ENCODE assay signal across 18 mouse cellular contexts in the genomic region with DNA sequence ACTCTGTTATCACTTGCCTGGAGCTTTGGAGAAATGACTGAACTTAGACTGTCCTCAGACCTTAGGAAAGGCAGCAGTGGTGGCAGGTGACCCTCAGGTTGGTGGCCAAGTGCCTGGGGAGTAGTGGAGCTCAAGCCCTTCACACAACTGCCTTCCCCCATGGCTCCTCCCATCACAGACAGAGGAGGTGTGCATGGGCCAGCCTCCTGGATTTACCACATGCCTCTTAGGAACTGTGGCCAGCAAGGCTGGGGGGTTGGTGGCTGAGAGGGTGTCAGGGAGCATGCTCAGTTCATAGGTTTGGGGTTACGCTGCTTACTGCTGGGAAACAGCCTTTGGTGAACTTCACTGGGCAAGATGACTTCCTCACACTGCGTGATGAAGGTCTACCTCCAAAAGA.
A peak's percentile ranks its signal among the peaks of the same experiment; 100 is the strongest.
DNase-seq lines count a peak whose midpoint lies in the region; ATAC-seq and TF ChIP-seq lines count a peak whose summit lies in the region.
"Had no signal": no experiment of that assay in that cellular context is flagged by ENCODE, and none has a peak within 500 bp of the region (broad histone marks: within the 10 kb centered on the region; RNA-seq: fewer than 3 reads in every experiment).

No protein-coding gene starts in this region.

- TF ChIP-seq CTCF in liver, postnatal 0 days (IDR thresholded peaks at IDR 0.05; ENCODE audit: low read depth), result no peak

- no peaks in the 10 kb centered on the region for H3K9me3 ChIP-seq in heart, embryonic 10.5 days
- no peaks in the 10 kb centered on the region for H3K9me3 ChIP-seq in liver, embryonic 11.5 days (ENCODE audit: control insufficient read depth, low read length)
- no peaks in the 10 kb centered on the region for H3K9me3 ChIP-seq in liver, postnatal 0 days (ENCODE audit: low read length)
- H3K9me3 ChIP-seq: embryonic facial prominence, embryonic 13.5 days; midbrain, embryonic 10.5 days had no signal

- H3K36me3 ChIP-seq in heart, embryonic 10.5 days, result peaks cover 9% of the 10 kb centered on the region; the same call in 1 of the 2 replicates
- peaks cover 5% of the 10 kb centered on the region; the same call in 1 of the 2 replicates for H3K36me3 ChIP-seq in liver, embryonic 11.5 days (ENCODE audit: control insufficient read depth, insufficient read depth, low read length)
- peaks cover 5% of the 10 kb centered on the region for H3K36me3 ChIP-seq in liver, postnatal 0 days (replicated peaks; ENCODE audit: insufficient read depth, low read length)

- H3K27ac ChIP-seq in heart, embryonic 10.5 days, result peak overlapping the region; percentile 53; the same call in 1 of the 2 replicates
- no peak overlapping the region for H3K27ac ChIP-seq in liver, embryonic 11.5 days (ENCODE audit: low read depth, low read length)
- peak overlapping the region; percentile 91; the same call in 1 of the 2 replicates for H3K27ac ChIP-seq in brown adipose tissue, adult 24 weeks (replicated peaks; ENCODE audit: low read depth, low read length)
- H3K27ac ChIP-seq in liver, postnatal 0 days (ENCODE audit: low read depth), result no peak overlapping the region
- H3K27ac ChIP-seq: embryonic facial prominence, embryonic 13.5 days; midbrain, embryonic 10.5 days had no signal

- WGBS in heart, embryonic 10.5 days, result 94% methylated on average over 2 of the region's 2 CpGs
- 79% methylated on average over 2 of the region's 2 CpGs for WGBS in liver, embryonic 11.5 days
- 69% methylated on average over 2 of the region's 2 CpGs for WGBS in liver, postnatal 0 days (ENCODE audit: insufficient replicate concordance)

- H3K4me1 ChIP-seq in heart, embryonic 10.5 days, result peaks cover 90% of the 10 kb centered on the region
- H3K4me1 ChIP-seq in liver, embryonic 11.5 days (replicated peaks; ENCODE audit: control insufficient read depth, insufficient read depth, low read length), result peaks cover 81% of the 10 kb centered on the region
- H3K4me1 ChIP-seq in brown adipose tissue, adult 24 weeks (ENCODE audit: control insufficient read depth, insufficient read depth, insufficient read length, low read length), result peaks cover 52% of the 10 kb centered on the region
- peaks cover 81% of the 10 kb centered on the region for H3K4me1 ChIP-seq in liver, postnatal 0 days (ENCODE audit: insufficient read depth)

- no peak for DNase-seq in heart, embryonic 10.5 days (ENCODE audit: low spot score)
- DNase-seq in heart, adult 8-10 months (ENCODE audit: low spot score), result no peak
- no peak for DNase-seq in liver, embryonic 11.5 days (ENCODE audit: low spot score)
- DNase-seq in liver, result no peak
- DNase-seq in liver, postnatal 0 days, result no peak
- no peak for DNase-seq in yolk sac, embryonic 10.5 days (ENCODE audit: low spot score)
- DNase-seq: adrenal gland, postnatal 25 days; B cell, adult 2 months; cerebellum, adult 11-12 months; cerebellum, postnatal 14 days; gastrocnemius, postnatal 25 days; kidney, adult 18-20 months; kidney, postnatal 14 days; lung, embryonic 14.5 days had no signal

- H3K4me3 ChIP-seq in heart, embryonic 10.5 days, result no peak overlapping the region
- no peak overlapping the region for H3K4me3 ChIP-seq in liver, embryonic 11.5 days (ENCODE audit: low read depth, low read length)
- H3K4me3 ChIP-seq in brown adipose tissue, adult 24 weeks (ENCODE audit: insufficient read depth, low read depth, low read length), result no peak overlapping the region
- H3K4me3 ChIP-seq in liver, postnatal 0 days (ENCODE audit: low read depth, low read length), result no peak overlapping the region
- H3K4me3 ChIP-seq: embryonic facial prominence, embryonic 13.5 days; midbrain, embryonic 10.5 days had no signal

- TF ChIP-seq EP300 in liver, postnatal 0 days (IDR thresholded peaks at IDR 0.05; ENCODE audit: low read depth), result no peak

- no peak overlapping the region; the same call in 1 of the 2 replicates for H3K4me2 ChIP-seq in liver, embryonic 11.5 days
- H3K4me2 ChIP-seq in liver, postnatal 0 days (ENCODE audit: low read depth, low read length), result 0 out of 2 replicates have a peak overlapping the region, but pooled peaks have one; percentile 70
- H3K4me2 ChIP-seq: embryonic facial prominence, embryonic 13.5 days; lung, embryonic 14.5 days had no signal

- no peak for ATAC-seq in liver, embryonic 11.5 days (replicated peaks; ENCODE audit: low FRiP score)
- ATAC-seq in liver, postnatal 0 days, result no peak
- ATAC-seq: forebrain, embryonic 14.5 days had no signal

- H3K27me3 ChIP-seq in heart, embryonic 10.5 days (ENCODE audit: insufficient read depth, poor library complexity, severe bottlenecking), result no peaks in the 10 kb centered on the region
- H3K27me3 ChIP-seq in liver, embryonic 11.5 days (replicated peaks; ENCODE audit: control insufficient read depth, insufficient read depth, low read length), result no peaks in the 10 kb centered on the region
- H3K27me3 ChIP-seq in liver, postnatal 0 days (ENCODE audit: insufficient read depth, low read length), result no peaks in the 10 kb centered on the region
- H3K27me3 ChIP-seq: embryonic facial prominence, embryonic 13.5 days had no signal

- H3K9ac ChIP-seq in liver, embryonic 11.5 days (ENCODE audit: low read depth, low read length), result peak overlapping the region; percentile 38; the same call in 1 of the 2 replicates
- no peak overlapping the region for H3K9ac ChIP-seq in liver, postnatal 0 days (replicated peaks)
- H3K9ac ChIP-seq: lung, embryonic 14.5 days had no signal

Comparison
In these comparisons a context has a peak if more than half of its experiments do, and no peak if none do; other contexts are left out.
1. H3K27ac ChIP-seq: peak in heart, embryonic 10.5 days (single experiment) and brown adipose tissue, adult 24 weeks (single experiment); none in liver, embryonic 11.5 days (single experiment) and liver, postnatal 0 days (single experiment).